Mouse (Mus musculus) liver, embryonic 13.5 days (tissue): Measurements from ENCODE around the gene Asz1. TPM values are rescaled to one million over a fixed set of nuclear protein-coding genes. Genes with fewer than 3 reads are reported as not detected.

Source experiments
- ATAC-seq: fragments of 200-750 bp; cut with Nextera tagmentation; 2 replicates; pipeline ENCODE4 v1.8.0; 2017; ENCODE audit warnings: low read depth, mild to moderate bottlenecking, moderate number of reproducible peaks, moderate library complexity
- DNase-seq: peaks from one replicate; pipeline ENCODE4 v3.0.0; 2022
- H3K27ac ChIP-seq: fragments of 300-500 bp; sonication (generic); 2 replicates; pipeline ENCODE4 v1.5.1; 2015; ENCODE audit warnings: moderate library complexity, mild to moderate bottlenecking, inconsistent platforms
- H3K27me3 ChIP-seq: fragments of 300-500 bp; sonication (generic); 2 replicates; pipeline ENCODE4 v1.6.1; 2015; ENCODE audit warnings: mild to moderate bottlenecking, inconsistent platforms
- H3K36me3 ChIP-seq: fragments of 300-500 bp; sonication (generic); 2 replicates; pipeline ENCODE4 v1.6.1; 2015; ENCODE audit warnings: mild to moderate bottlenecking, inconsistent platforms
- H3K4me1 ChIP-seq: fragments of 300-500 bp; sonication (generic); replicated peaks from 2 replicates; pipeline ENCODE4 v1.6.1; 2015; ENCODE audit warnings: inconsistent platforms
- H3K4me2 ChIP-seq: fragments of 300-500 bp; sonication (generic); 2 replicates; pipeline ENCODE4 v1.6.1; 2015; ENCODE audit warnings: inconsistent platforms, mild to moderate bottlenecking, moderate library complexity
- H3K4me3 ChIP-seq: fragments of 300-500 bp; sonication (generic); replicated peaks from 2 replicates; pipeline ENCODE4 v1.5.1; 2015; ENCODE audit warnings: mild to moderate bottlenecking, inconsistent platforms
- H3K9ac ChIP-seq: fragments of 300-500 bp; sonication (generic); 2 replicates; pipeline ENCODE4 v1.6.1; 2015; ENCODE audit warnings: mild to moderate bottlenecking, inconsistent platforms
- H3K9me3 ChIP-seq: fragments of 300-500 bp; sonication (generic); replicated peaks from 2 replicates; pipeline ENCODE4 v1.6.1; 2016; ENCODE audit warnings: inconsistent platforms
- WGBS: fragments of 180-500 bp; shearing (Covaris S2); methylation state at CpG from one replicate; pipeline ENCODE4 v1.1.7; 2015; ENCODE audit not compliant: insufficient replicate concordance; 5-methylcytosine and 5-hydroxymethylcytosine counted together
- polyA plus RNA-seq: library from polyadenylated mRNA; unstranded; fragments of >200 nt; fragmentation: Nextera tagmentation; extraction: Ambion mirVana; gene quantifications from 2 replicates; pipeline ENCODE4 v1.2.1, GENCODE M21; 2015

Gene Asz1
- not detected in 2 replicates for polyA plus RNA-seq

- DNase-seq (no peak), ATAC-seq (no peak)
- H3K36me3 ChIP-seq, result no peaks in the 10 kb centered on the region
- no peak within 1 kb of the TSS for H3K27ac ChIP-seq
- no peaks in the 10 kb centered on the region for H3K9me3 ChIP-seq
- H3K4me3 ChIP-seq, result no peak within 1 kb of the TSS
- no peak within 1 kb of the TSS for H3K9ac ChIP-seq
- H3K27me3 ChIP-seq, result no peaks in the 10 kb centered on the region
- no peaks in the 10 kb centered on the region for H3K4me1 ChIP-seq
- 82% methylated on average over 22 of the region's 22 CpGs for WGBS
- no peak within 1 kb of the TSS for H3K4me2 ChIP-seq
Observed at GRCm38 (mm10) chr6:18108934-18109333, at the start of gene Asz1. Gene Asz1, minus strand, starts transcription at chr6:18109061.

GRCm38 (mm10) chr6:18153031-18153430 is 44.2 kb upstream of the Asz1 start:
- no peak for ATAC-seq
- H3K9me3 ChIP-seq, result no peaks in the 10 kb centered on the region
- no peaks in the 10 kb centered on the region for H3K36me3 ChIP-seq
- no peak overlapping the region for H3K4me2 ChIP-seq
- WGBS, result 66% methylated on average over 4 of the region's 4 CpGs
- no peaks in the 10 kb centered on the region for H3K27me3 ChIP-seq
- no peaks in the 10 kb centered on the region for H3K4me1 ChIP-seq
- DNase-seq, result no peak
- no peak overlapping the region for H3K4me3 ChIP-seq
- H3K27ac ChIP-seq, result no peak overlapping the region
- no peak overlapping the region for H3K9ac ChIP-seq

- Histone ChIP-seq H3K36me3 (no peaks in the 10 kb centered on the region), H3K9ac (no peak overlapping the region), H3K4me2 (no peak overlapping the region), H3K4me1 (no peaks in the 10 kb centered on the region), H3K27me3 (no peaks in the 10 kb centered on the region), H3K9me3 (no peaks in the 10 kb centered on the region), H3K27ac (no peak overlapping the region), H3K4me3 (no peak overlapping the region)
- no peak for ATAC-seq
- DNase-seq, result no peak
- WGBS, result 36% methylated on average over 1 of the region's 1 CpGs
Observed at GRCm38 (mm10) chr6:18135246-18135645, 26.4 kb upstream of the Asz1 start.

- H3K9ac ChIP-seq, result no peak overlapping the region
- ATAC-seq (no peak), DNase-seq (no peak)
- H3K36me3 ChIP-seq, result no peaks in the 10 kb centered on the region
- H3K27me3 ChIP-seq, result no peaks in the 10 kb centered on the region
- no peaks in the 10 kb centered on the region for H3K4me1 ChIP-seq
- H3K4me2 ChIP-seq, result no peak overlapping the region
- H3K4me3 ChIP-seq, result no peak overlapping the region
- H3K9me3 ChIP-seq, result no peaks in the 10 kb centered on the region
- no peak overlapping the region for H3K27ac ChIP-seq
- WGBS, result 61% methylated on average over 4 of the region's 4 CpGs
Observed at GRCm38 (mm10) chr6:18128059-18128458, 19.2 kb upstream of the Asz1 start.

GRCm38 (mm10) chr6:18127206-18127983 is 18.5 kb upstream of the Asz1 start:
- 53% methylated on average over 2 of the region's 2 CpGs for WGBS
- Histone ChIP-seq H3K9me3 (no peaks in the 10 kb centered on the region), H3K36me3 (no peaks in the 10 kb centered on the region), H3K27ac (no peak overlapping the region), H3K9ac (no peak overlapping the region), H3K4me2 (no peak overlapping the region), H3K4me3 (no peak overlapping the region), H3K4me1 (no peaks in the 10 kb centered on the region), H3K27me3 (no peaks in the 10 kb centered on the region)
- no peak for DNase-seq
- no peak for ATAC-seq

GRCm38 (mm10) chr6:18096861-18097260 is 12.0 kb downstream of the Asz1 start:
- no peaks in the 10 kb centered on the region for H3K36me3 ChIP-seq
- no peaks in the 10 kb centered on the region for H3K9me3 ChIP-seq
- no peak overlapping the region for H3K4me3 ChIP-seq
- ATAC-seq (no peak), DNase-seq (no peak)
- 62% methylated on average over 1 of the region's 1 CpGs for WGBS
- no peaks in the 10 kb centered on the region for H3K27me3 ChIP-seq
- no peak overlapping the region for H3K4me2 ChIP-seq
- H3K4me1 ChIP-seq, result no peaks in the 10 kb centered on the region
- no peak overlapping the region for H3K27ac ChIP-seq
- H3K9ac ChIP-seq, result no peak overlapping the region

GRCm38 (mm10) chr6:18089098-18089497 is 19.8 kb downstream of the Asz1 start:
- ATAC-seq (no peak), DNase-seq (no peak)
- no peaks in the 10 kb centered on the region for H3K4me1 ChIP-seq
- H3K9me3 ChIP-seq, result no peaks in the 10 kb centered on the region
- no peak overlapping the region for H3K27ac ChIP-seq
- H3K27me3 ChIP-seq, result no peaks in the 10 kb centered on the region
- 69% methylated on average over 5 of the region's 5 CpGs for WGBS
- no peak overlapping the region for H3K4me3 ChIP-seq
- H3K4me2 ChIP-seq, result no peak overlapping the region
- no peak overlapping the region for H3K9ac ChIP-seq
- H3K36me3 ChIP-seq, result no peaks in the 10 kb centered on the region

- DNase-seq (no peak), ATAC-seq (no peak)
- Histone ChIP-seq H3K4me1 (no peaks in the 10 kb centered on the region), H3K9ac (no peak overlapping the region), H3K9me3 (no peaks in the 10 kb centered on the region), H3K4me2 (no peak overlapping the region), H3K27me3 (no peaks in the 10 kb centered on the region), H3K27ac (no peak overlapping the region), H3K4me3 (no peak overlapping the region), H3K36me3 (no peaks in the 10 kb centered on the region)
- WGBS, result 52% methylated on average over 5 of the region's 5 CpGs
Observed at GRCm38 (mm10) chr6:18087160-18087804, 21.6 kb downstream of the Asz1 start.

GRCm38 (mm10) chr6:18078615-18079014 is 30.2 kb downstream of the Asz1 start:
- Histone ChIP-seq H3K4me3 (no peak overlapping the region), H3K9me3 (no peaks in the 10 kb centered on the region), H3K9ac (no peak overlapping the region), H3K36me3 (no peaks in the 10 kb centered on the region), H3K27ac (no peak overlapping the region), H3K4me2 (no peak overlapping the region), H3K4me1 (no peaks in the 10 kb centered on the region), H3K27me3 (no peaks in the 10 kb centered on the region)
- ATAC-seq, result no peak
- no peak for DNase-seq
- WGBS, result 10% methylated on average over 1 of the region's 1 CpGs

GRCm38 (mm10) chr6:18076986-18077385 is 31.9 kb downstream of the Asz1 start:
- Histone ChIP-seq H3K4me1 (no peaks in the 10 kb centered on the region), H3K9ac (no peak overlapping the region), H3K27ac (no peak overlapping the region), H3K9me3 (no peaks in the 10 kb centered on the region), H3K27me3 (no peaks in the 10 kb centered on the region), H3K36me3 (no peaks in the 10 kb centered on the region), H3K4me2 (no peak overlapping the region), H3K4me3 (no peak overlapping the region)
- 57% methylated on average over 7 of the region's 7 CpGs for WGBS
- ATAC-seq (no peak), DNase-seq (no peak)

- H3K27ac ChIP-seq, result no peak overlapping the region
- no peak for DNase-seq
- H3K4me3 ChIP-seq, result no peak overlapping the region
- H3K27me3 ChIP-seq, result no peaks in the 10 kb centered on the region
- no peak overlapping the region for H3K4me2 ChIP-seq
- WGBS, result 23% methylated on average over 5 of the region's 5 CpGs
- H3K4me1 ChIP-seq, result no peaks in the 10 kb centered on the region
- H3K9me3 ChIP-seq, result no peaks in the 10 kb centered on the region
- H3K36me3 ChIP-seq, result no peaks in the 10 kb centered on the region
- H3K9ac ChIP-seq, result no peak overlapping the region
- 0 out of 2 replicates have a peak, but pooled peaks have one; percentile 20 for ATAC-seq
Observed at GRCm38 (mm10) chr6:18076577-18076976, 32.3 kb downstream of the Asz1 start.

- WGBS, result 57% methylated on average over 4 of the region's 4 CpGs
- H3K4me2 ChIP-seq, result no peak overlapping the region
- no peak overlapping the region for H3K4me3 ChIP-seq
- no peaks in the 10 kb centered on the region for H3K4me1 ChIP-seq
- H3K9me3 ChIP-seq, result no peaks in the 10 kb centered on the region
- H3K27ac ChIP-seq, result no peak overlapping the region
- peak; percentile 5 for DNase-seq
- no peak overlapping the region for H3K9ac ChIP-seq
- no peaks in the 10 kb centered on the region for H3K27me3 ChIP-seq
- peak; percentile 68 for ATAC-seq
- no peaks in the 10 kb centered on the region for H3K36me3 ChIP-seq
Observed at GRCm38 (mm10) chr6:18057899-18058298, 51.0 kb downstream of the Asz1 start.
